Mouse (Mus musculus) kidney, adult 9 months (tissue): ENCODE measurements around the gene Krt82.
"Not testable (repeated sequence)": the region's sequence is repeated elsewhere in the genome, so short reads cannot be mapped to it uniquely, and the experiment has no call there.

Experiments
- DNase-seq: peaks from one replicate; pipeline ENCODE4 v3.0.0; 2022

The Krt82 gene

GRCm38 (mm10) chr15:101550567-101550966, at the start of gene Krt82:
Gene Krt82 (minus strand): TSS chr15:101550667.
- no peak for DNase-seq

GRCm38 (mm10) chr15:101599123-101599522, 48.7 kb upstream of the Krt82 start:
- DNase-seq: no peak

GRCm38 (mm10) chr15:101588216-101588615, 37.7 kb upstream of the Krt82 start:
- peak; percentile 4 for DNase-seq

- no peak for DNase-seq
Measured at GRCm38 (mm10) chr15:101584456-101584855, 34.0 kb upstream of the Krt82 start.

GRCm38 (mm10) chr15:101583211-101583965, 32.9 kb upstream of the Krt82 start:
- DNase-seq: no peak

- no peak for DNase-seq
Measured at GRCm38 (mm10) chr15:101581701-101582100, 31.2 kb upstream of the Krt82 start.

- DNase-seq: no peak
Measured at GRCm38 (mm10) chr15:101575506-101575905, 25.0 kb upstream of the Krt82 start.

- no peak for DNase-seq
Measured at GRCm38 (mm10) chr15:101573796-101574345, 23.4 kb upstream of the Krt82 start, which contains the start of gene Krt75. Gene Krt75 (minus strand): TSS chr15:101573904.

GRCm38 (mm10) chr15:101567780-101568179, 17.3 kb upstream of the Krt82 start:
- peak; percentile 19 for DNase-seq

GRCm38 (mm10) chr15:101562850-101563249, 12.4 kb upstream of the Krt82 start, which contains the start of gene Krt90:
Gene Krt90 (minus strand): TSS chr15:101562950.
- no peak for DNase-seq

GRCm38 (mm10) chr15:101558034-101558646, 7.7 kb upstream of the Krt82 start:
- DNase-seq: no peak

- DNase-seq: no peak
Measured at GRCm38 (mm10) chr15:101553169-101553568, 2.7 kb upstream of the Krt82 start.

- no peak for DNase-seq
Measured at GRCm38 (mm10) chr15:101552188-101552587, 1.7 kb upstream of the Krt82 start.

- no peak for DNase-seq
Measured at GRCm38 (mm10) chr15:101544478-101544877, 6.0 kb downstream of the Krt82 start.

GRCm38 (mm10) chr15:101542543-101542942, 7.9 kb downstream of the Krt82 start:
- DNase-seq: no peak

- DNase-seq: no peak
Measured at GRCm38 (mm10) chr15:101538580-101538900, 11.9 kb downstream of the Krt82 start.

GRCm38 (mm10) chr15:101537864-101538579, 12.4 kb downstream of the Krt82 start:
- no peak for DNase-seq

GRCm38 (mm10) chr15:101536054-101536850, 14.2 kb downstream of the Krt82 start:
- no peak for DNase-seq

GRCm38 (mm10) chr15:101532720-101533119, 17.7 kb downstream of the Krt82 start, which contains the start of gene Krt84:
Gene Krt84 (minus strand): TSS chr15:101532820.
- no peak for DNase-seq

GRCm38 (mm10) chr15:101522556-101523232, 27.8 kb downstream of the Krt82 start:
- DNase-seq: peak; percentile 59

GRCm38 (mm10) chr15:101519792-101520191, 30.7 kb downstream of the Krt82 start:
- DNase-seq: peak; percentile 76

GRCm38 (mm10) chr15:101517161-101517560, 33.3 kb downstream of the Krt82 start, which contains the start of gene Gm49425:
Gene Gm49425 (minus strand): TSS chr15:101517261.
- DNase-seq: not testable (repeated sequence)
